Mouse (Mus musculus) heart, embryonic 14.5 days (tissue): ENCODE measurements around the gene Efemp2. TPM values are rescaled to one million over a fixed set of nuclear protein-coding genes. Genes with fewer than 3 reads are reported as not detected.

ENCODE experiments used
- ATAC-seq: fragments of 200-750 bp; cut with Nextera tagmentation; 2 replicates; pipeline ENCODE4 v1.8.0; 2017; ENCODE audit warnings: low read depth, moderate TSS enrichment; ENCODE audit not compliant: insufficient number of reproducible peaks, insufficient read depth, low FRiP score
- H3K27ac ChIP-seq, 2 experiments: fragments of 200-500 bp in 1 of 2; fragments of 300-500 bp in 1 of 2; sonication (generic) in 1 of 2; replicated peaks in 1 of 2; 2 replicates each; pipeline ENCODE4 v1.5.1; 2012 to 2014; ENCODE audit warnings: low read depth in 2 of 2, low read length in 2 of 2, control low read depth in 1 of 2, mild to moderate bottlenecking in 1 of 2, mixed read lengths in 1 of 2; ENCODE audit not compliant: control insufficient read depth in 1 of 2, insufficient read depth in 1 of 2
- H3K27me3 ChIP-seq: fragments of 300-500 bp; sonication (generic); 2 replicates; pipeline ENCODE4 v1.6.1; 2014; ENCODE audit warnings: mild to moderate bottlenecking, low read length, control low read depth; ENCODE audit not compliant: control insufficient read depth, insufficient read depth
- H3K36me3 ChIP-seq: fragments of 300-500 bp; sonication (generic); 2 replicates; pipeline ENCODE4 v1.6.1; 2014; ENCODE audit warnings: mild to moderate bottlenecking, control low read depth, low read length, mixed read lengths; ENCODE audit not compliant: control insufficient read depth, insufficient read depth
- H3K4me1 ChIP-seq, 2 experiments: fragments of 200-500 bp in 1 of 2; fragments of 300-500 bp in 1 of 2; sonication (generic) in 1 of 2; 2 replicates each; pipeline ENCODE4 v1.6.1; 2012 to 2014; ENCODE audit warnings: low read length in 2 of 2, control low read depth in 1 of 2, mixed read lengths in 1 of 2; ENCODE audit not compliant: control insufficient read depth in 2 of 2, insufficient read depth in 2 of 2
- H3K4me2 ChIP-seq: fragments of 300-500 bp; sonication (generic); 2 replicates; pipeline ENCODE4 v1.6.1; 2014; ENCODE audit warnings: mild to moderate bottlenecking, low read length
- H3K4me3 ChIP-seq, 2 experiments: fragments of 200-500 bp in 1 of 2; fragments of 300-500 bp in 1 of 2; sonication (generic) in 1 of 2; 2 replicates each; pipeline ENCODE4 v1.5.1; 2012 to 2014; ENCODE audit warnings: low read length in 2 of 2, mild to moderate bottlenecking in 2 of 2, control low read depth in 1 of 2, low read depth in 1 of 2, moderate library complexity in 1 of 2; ENCODE audit not compliant: control insufficient read depth in 1 of 2, insufficient read depth in 1 of 2
- H3K9ac ChIP-seq: fragments of 300-500 bp; sonication (generic); 2 replicates; pipeline ENCODE4 v1.6.1; 2014; ENCODE audit warnings: mild to moderate bottlenecking, low read length
- H3K9me3 ChIP-seq: fragments of 300-500 bp; sonication (generic); 2 replicates; pipeline ENCODE4 v1.6.1; 2016; ENCODE audit warnings: low read length, control low read depth; ENCODE audit not compliant: control insufficient read depth
- WGBS: fragments of 180-500 bp; shearing (Covaris S2); extraction: QIAGEN DNeasy Blood & Tissue Kit; methylation state at CpG from one replicate; pipeline ENCODE4 v1.1.7; 2014; 5-methylcytosine and 5-hydroxymethylcytosine counted together
- polyA plus RNA-seq: library from polyadenylated mRNA; unstranded; fragments of >200 nt; fragmentation: Nextera tagmentation; extraction: Ambion mirVana; gene quantifications from 2 replicates; pipeline ENCODE4 v1.2.1, GENCODE M21; 2014

Gene Efemp2
- polyA plus RNA-seq, 1 experiment from 2014 or later: 68.9 TPM

GRCm38 (mm10) chr19:5429219-5429618 lies 44.5 kb upstream of the Efemp2 start:
- no peaks in the 10 kb centered on the region for H3K27me3 ChIP-seq
- peaks cover 16 to 28% of the 10 kb centered on the region in 2 experiments for H3K4me1 ChIP-seq
- H3K36me3 ChIP-seq: peaks cover 25% of the 10 kb centered on the region
- ATAC-seq: no peak
- 76% methylated on average over 4 of the region's 4 CpGs for WGBS
- H3K27ac ChIP-seq: no peak overlapping the region
- H3K4me3 ChIP-seq: no peak overlapping the region
- no peak overlapping the region for H3K9ac ChIP-seq
- no peaks in the 10 kb centered on the region for H3K9me3 ChIP-seq
- no peak overlapping the region for H3K4me2 ChIP-seq

DNA sequence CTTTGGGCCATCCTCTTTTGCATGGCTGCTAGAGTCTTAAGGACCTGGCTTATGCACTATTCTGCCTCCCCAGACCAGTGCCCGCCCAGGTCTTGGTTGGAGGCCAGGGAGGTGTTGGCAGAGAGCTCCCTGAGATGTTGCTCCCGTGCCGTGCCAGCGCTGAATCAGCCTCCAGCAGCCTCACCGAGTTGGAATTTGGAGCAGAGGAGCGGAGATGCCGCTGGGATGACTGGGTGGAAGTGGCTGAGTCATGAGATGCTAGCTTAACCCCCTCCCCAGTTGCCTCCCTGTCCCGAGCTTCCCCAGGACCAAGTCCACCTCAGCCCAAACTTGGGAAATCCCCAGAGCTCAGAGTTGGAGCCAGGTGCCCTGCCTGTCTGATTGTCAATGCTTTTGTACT lies 43.9 kb upstream of the Efemp2 start:
- Histone ChIP-seq H3K9me3 (no peaks in the 10 kb centered on the region), H3K4me3 (no peak overlapping the region), H3K4me1 (peaks cover 16 to 30% of the 10 kb centered on the region in 2 experiments), H3K27ac (no peak overlapping the region), H3K9ac (no peak overlapping the region), H3K36me3 (peaks cover 25% of the 10 kb centered on the region), H3K27me3 (no peaks in the 10 kb centered on the region), H3K4me2 (no peak overlapping the region)
- ATAC-seq: no peak
- WGBS: 51% methylated on average over 8 of the region's 8 CpGs

DNA sequence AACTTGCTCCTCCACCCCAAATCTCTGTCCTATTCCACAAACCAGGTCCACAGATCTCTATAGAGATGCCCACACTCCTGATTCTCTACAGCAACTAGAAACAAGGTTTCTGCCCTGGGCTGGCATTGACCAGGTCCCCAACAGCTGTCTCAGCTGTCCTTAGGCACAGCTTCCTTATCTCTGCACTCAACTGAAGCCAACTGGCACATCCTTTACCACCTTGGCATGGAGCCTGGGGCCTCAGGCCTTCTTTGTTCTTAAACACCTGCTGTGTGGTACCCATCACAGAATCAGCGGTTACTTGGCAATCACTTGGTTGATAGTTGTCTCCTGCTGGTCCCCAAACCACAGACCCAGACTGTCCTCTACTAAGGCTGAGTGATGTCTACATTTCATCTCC lies 43.3 kb upstream of the Efemp2 start:
- WGBS: 92% methylated on average over 1 of the region's 1 CpGs
- ATAC-seq: no peak
- Histone ChIP-seq H3K9me3 (no peaks in the 10 kb centered on the region), H3K27me3 (no peaks in the 10 kb centered on the region), H3K4me3 (no peak overlapping the region), H3K4me2 (no peak overlapping the region), H3K27ac (no peak overlapping the region), H3K36me3 (peaks cover 25% of the 10 kb centered on the region), H3K4me1 (peaks cover 16 to 30% of the 10 kb centered on the region in 2 experiments), H3K9ac (no peak overlapping the region)

- ATAC-seq: no peak
Observed at GRCm38 (mm10) chr19:5431911-5432464, 41.8 kb upstream of the Efemp2 start.

DNA sequence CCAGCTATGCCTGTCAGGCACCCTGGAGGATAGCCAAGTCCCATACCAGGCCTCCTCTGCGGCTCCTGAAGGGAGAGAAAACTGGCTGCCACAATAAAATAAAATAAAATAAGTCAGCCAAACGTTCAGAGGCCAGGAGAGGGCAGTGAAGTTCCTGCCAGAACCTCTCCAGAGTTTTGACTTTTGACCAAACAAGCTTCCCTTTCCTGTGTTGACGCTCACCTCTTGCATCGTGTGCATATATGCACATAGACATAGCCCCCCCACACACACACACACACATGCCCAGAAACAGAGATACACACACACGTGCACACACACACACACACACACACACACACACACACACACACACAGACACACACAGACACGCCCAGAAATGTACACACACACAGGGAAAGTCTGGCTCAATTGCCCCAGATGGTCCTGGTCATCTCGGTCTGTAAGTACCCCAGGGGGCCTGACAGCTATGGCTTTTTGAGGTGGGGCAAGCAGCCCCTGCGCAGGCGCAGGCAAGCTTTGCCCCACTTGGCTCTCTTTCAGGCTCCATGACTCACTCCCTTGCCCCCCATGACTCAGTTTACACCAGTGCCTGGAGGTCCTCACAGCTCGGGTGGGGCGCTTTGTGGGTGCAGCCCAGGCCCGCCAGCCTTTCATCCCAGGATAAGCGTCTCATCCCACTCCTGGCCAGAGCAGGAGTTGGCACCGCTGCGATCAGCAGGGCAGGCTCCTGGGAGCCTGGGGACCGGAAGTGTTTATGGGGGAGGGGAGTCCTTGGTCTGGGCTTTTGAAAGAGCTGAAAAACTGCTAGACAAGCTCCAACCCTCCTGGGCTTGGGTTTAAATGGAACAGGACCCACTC lies 40.5 kb upstream of the Efemp2 start:
- ATAC-seq: peak; percentile 48
- H3K9me3 ChIP-seq: no peaks in the 10 kb centered on the region
- 5% methylated on average over 16 of the region's 16 CpGs for WGBS
- H3K4me3 ChIP-seq: peak overlapping the region; percentile 28 to 39
- H3K27me3 ChIP-seq: no peaks in the 10 kb centered on the region
- peaks cover 8 to 20% of the 10 kb centered on the region in 2 experiments for H3K4me1 ChIP-seq
- peak overlapping the region; percentile 67 for H3K9ac ChIP-seq
- peak overlapping the region; percentile 86 for H3K4me2 ChIP-seq
- peak overlapping the region; percentile 45 to 72 for H3K27ac ChIP-seq
- H3K36me3 ChIP-seq: 0 out of 2 replicates have a peak, but pooled peaks cover 5% of the 10 kb centered on the region

More at GRCm38 (mm10) chr19:5431911-5432464, 41.8 kb upstream of the Efemp2 start:
- Histone ChIP-seq H3K9ac (no peak overlapping the region), H3K4me3 (no peak overlapping the region), H3K27ac (no peak overlapping the region), H3K4me1 (peaks cover 8 to 20% of the 10 kb centered on the region in 2 experiments), H3K4me2 (no peak overlapping the region), H3K36me3 (peaks cover 14% of the 10 kb centered on the region), H3K27me3 (no peaks in the 10 kb centered on the region), H3K9me3 (no peaks in the 10 kb centered on the region)
- WGBS: 73% methylated on average over 4 of the region's 4 CpGs

DNA sequence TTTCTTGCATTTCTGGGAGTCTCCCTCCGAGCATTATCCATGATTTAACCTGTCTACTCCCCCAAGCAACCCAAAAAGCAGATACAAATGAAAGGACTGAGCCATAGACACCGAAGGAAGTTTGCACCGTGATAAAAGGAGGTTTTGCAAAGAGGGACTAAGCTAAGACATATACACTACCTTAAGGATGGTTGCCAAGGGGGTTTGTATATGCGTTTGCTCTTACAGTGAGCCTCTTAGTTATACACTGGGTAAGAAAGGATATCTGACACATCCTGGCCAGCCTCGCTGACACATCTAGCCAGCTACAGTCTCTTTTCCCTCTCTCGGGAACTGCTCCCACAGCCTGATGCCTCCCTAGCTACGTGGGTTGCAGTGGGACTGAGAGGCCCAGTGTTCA lies 39.8 kb upstream of the Efemp2 start:
- H3K4me3 ChIP-seq: peak overlapping the region in 1 of 2 experiments; percentile 39; a peak in 2 of 4 replicates
- H3K9me3 ChIP-seq: no peaks in the 10 kb centered on the region
- 0 out of 2 replicates have a peak, but pooled peaks cover 2% of the 10 kb centered on the region for H3K36me3 ChIP-seq
- H3K9ac ChIP-seq: peak overlapping the region; percentile 67; the same call in 1 of the 2 replicates
- H3K27me3 ChIP-seq: no peaks in the 10 kb centered on the region
- peaks cover 8 to 20% of the 10 kb centered on the region in 2 experiments for H3K4me1 ChIP-seq
- ATAC-seq: no peak
- peak overlapping the region; percentile 86 for H3K4me2 ChIP-seq
- 49% methylated on average over 7 of the region's 7 CpGs for WGBS
- H3K27ac ChIP-seq: peak overlapping the region; percentile 45 to 72; a peak in 3 of 4 replicates

DNA sequence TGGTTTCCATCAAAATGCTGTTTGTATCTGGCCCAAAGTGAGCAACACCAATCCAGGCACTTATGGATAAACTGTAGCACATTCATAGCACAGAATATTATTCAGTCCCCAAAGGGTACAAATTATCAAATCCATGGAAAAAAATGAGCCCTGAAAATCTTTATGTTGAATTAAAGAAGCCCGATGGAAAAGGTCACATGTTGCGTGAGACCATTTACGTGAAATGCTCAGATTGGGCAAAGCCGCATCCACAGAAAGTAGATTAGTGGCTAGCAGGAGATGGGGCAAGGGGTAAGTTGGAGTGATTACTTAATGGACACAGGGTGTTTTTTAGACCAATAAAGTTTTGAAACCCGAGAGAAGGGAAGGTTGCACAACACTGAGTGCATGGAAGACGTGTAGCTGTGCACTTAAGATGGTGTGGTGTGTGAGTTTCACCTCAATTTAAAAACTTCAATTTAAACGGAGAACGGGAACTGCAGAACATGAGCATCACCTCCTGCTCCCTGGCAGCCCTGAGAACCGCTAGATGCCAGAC lies 29.3 kb upstream of the Efemp2 start:
- Histone ChIP-seq H3K27ac (no peak overlapping the region), H3K36me3 (no peaks in the 10 kb centered on the region), H3K9me3 (peaks cover 3% of the 10 kb centered on the region; the same call in 1 of the 2 replicates), H3K27me3 (peaks cover 45% of the 10 kb centered on the region), H3K4me1 (peaks cover 0 to 14% of the 10 kb centered on the region in 2 experiments; a peak in 3 of 4 replicates), H3K4me3 (no peak overlapping the region), H3K4me2 (no peak overlapping the region), H3K9ac (no peak overlapping the region)
- no peak for ATAC-seq
- 63% methylated on average over 9 of the region's 9 CpGs for WGBS
